Comparison of ENCODE assay signal across 24 mouse cellular contexts in the genomic region with DNA sequence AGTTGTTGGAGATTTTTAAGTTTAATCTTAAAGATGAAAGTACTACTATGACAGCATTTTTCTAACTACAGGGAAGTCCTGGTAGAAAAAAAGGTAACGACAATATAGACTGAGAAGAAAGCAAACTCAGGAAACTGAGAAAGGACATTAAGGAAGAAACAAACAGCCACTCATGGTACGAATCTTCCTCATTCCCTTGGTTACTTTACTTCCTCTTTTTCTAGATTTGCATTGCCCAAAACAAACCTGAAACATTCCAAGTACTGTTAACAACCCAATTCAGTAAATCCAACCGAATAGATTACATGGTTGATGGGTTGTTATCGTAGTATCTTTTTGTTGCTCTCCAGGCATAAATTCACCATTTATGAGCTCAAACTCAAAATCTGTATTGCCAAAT.
"Had no signal": no experiment of that assay in that cellular context is flagged by ENCODE, and none has a peak within 500 bp of the region (broad histone marks: within the 10 kb centered on the region; RNA-seq: fewer than 3 reads in every experiment).

No protein-coding gene starts in this region.

- ATAC-seq: hindbrain, embryonic 16.5 days; inflammation-experienced regulatory T-cells, adult 6 months had no signal

- H3K27ac ChIP-seq: gastrocnemius, adult 2 months; heart, adult 2 months; heart, embryonic 13.5 days; heart, embryonic 15.5 days; hindbrain, embryonic 12.5 days; hindbrain, embryonic 14.5 days; kidney, embryonic 15.5 days; kidney, postnatal 0 days; left cerebral cortex, adult 2 months; limb, embryonic 10.5 days; limb, embryonic 12.5 days; liver, embryonic 13.5 days; liver, embryonic 15.5 days had no signal

- H3K4me1 ChIP-seq: heart, embryonic 13.5 days; heart, embryonic 15.5 days; hindbrain, embryonic 12.5 days; kidney, embryonic 15.5 days; limb, embryonic 10.5 days; limb, embryonic 12.5 days; liver, embryonic 13.5 days; liver, embryonic 15.5 days had no signal

- H3K9ac ChIP-seq: heart, embryonic 13.5 days; heart, embryonic 15.5 days; hindbrain, embryonic 12.5 days; hindbrain, embryonic 14.5 days; kidney, embryonic 15.5 days; limb, embryonic 12.5 days; liver, embryonic 13.5 days; liver, embryonic 15.5 days had no signal

- H3K4me2 ChIP-seq: heart, embryonic 11.5 days; heart, embryonic 13.5 days; heart, embryonic 15.5 days; hindbrain, embryonic 12.5 days; hindbrain, embryonic 14.5 days; kidney, embryonic 15.5 days; limb, embryonic 12.5 days; liver, embryonic 11.5 days; liver, embryonic 13.5 days; liver, embryonic 15.5 days had no signal

- H3K27me3 ChIP-seq: heart, embryonic 13.5 days; heart, embryonic 15.5 days; hindbrain, embryonic 12.5 days; limb, embryonic 12.5 days; liver, embryonic 13.5 days; liver, embryonic 15.5 days had no signal

- H3K9me3 ChIP-seq: heart, embryonic 13.5 days; heart, embryonic 15.5 days; hindbrain, embryonic 12.5 days; kidney, embryonic 15.5 days; limb, embryonic 10.5 days; limb, embryonic 12.5 days; liver, embryonic 13.5 days; liver, embryonic 15.5 days had no signal

- H3K4me3 ChIP-seq: gastrocnemius, adult 2 months; heart, adult 2 months; heart, embryonic 13.5 days; heart, embryonic 15.5 days; hindbrain, embryonic 12.5 days; kidney, embryonic 15.5 days; left cerebral cortex, adult 2 months; limb, embryonic 10.5 days; limb, embryonic 12.5 days; liver, embryonic 13.5 days; liver, embryonic 15.5 days had no signal

- H3K36me3 ChIP-seq: heart, embryonic 15.5 days; hindbrain, embryonic 12.5 days; liver, embryonic 13.5 days; liver, embryonic 15.5 days had no signal

- DNase-seq: gastrocnemius, adult 2 months; gastrocnemius, postnatal 10 days; gastrocnemius, postnatal 25 days; heart, adult 11 months; heart, adult 2 months; heart, postnatal 14 days; heart, postnatal 36 days; kidney, adult 11 months; liver; liver, embryonic 13.5 days had no signal
